Mouse (Mus musculus): ENCODE results near the gene Pde6h. TPM values are rescaled to one million over a fixed set of nuclear protein-coding genes. Genes with fewer than 3 reads are reported as not detected.

The Pde6h gene
- polyA plus RNA-seq, 1 experiment from 2014 or later: 0.27 TPM

- Histone ChIP-seq H3K4me2 (replicated peaks; ENCODE audit: low read depth, low read length) (no peak overlapping the region), H3K4me3 (ENCODE audit: low read depth, low read length) (no peak overlapping the region), H3K4me1 (ENCODE audit: insufficient read depth, low read depth, low read length) (no peaks in the 10 kb centered on the region; the same call in 1 of the 2 replicates), H3K27me3 (replicated peaks; ENCODE audit: insufficient read depth, low read length) (no peaks in the 10 kb centered on the region), H3K27ac (ENCODE audit: low read length) (peak overlapping the region; percentile 77), H3K36me3 (ENCODE audit: insufficient read depth, low read length) (no peaks in the 10 kb centered on the region), H3K9me3 (ENCODE audit: low read length) (no peaks in the 10 kb centered on the region), H3K9ac (replicated peaks; ENCODE audit: low read depth) (no peak overlapping the region)
- TF ChIP-seq EP300 (IDR thresholded peaks at IDR 0.05) (no peak), CTCF (IDR thresholded peaks at IDR 0.05) (no peak)
- 54% methylated on average over 19 of the region's 19 CpGs for WGBS
- ATAC-seq: peak; percentile 29
- no peak for DNase-seq (ENCODE audit: low spot score)
Observed at GRCm38 (mm10) chr6:136906283-136906936, 17.2 kb upstream of the Pde6h start.

GRCm38 (mm10) chr6:136906937-136907293, 16.7 kb upstream of the Pde6h start:
- Histone ChIP-seq H3K27ac (ENCODE audit: low read length) (peak overlapping the region; percentile 77), H3K9me3 (ENCODE audit: low read length) (no peaks in the 10 kb centered on the region), H3K4me3 (ENCODE audit: low read depth, low read length) (no peak overlapping the region), H3K36me3 (ENCODE audit: insufficient read depth, low read length) (no peaks in the 10 kb centered on the region), H3K9ac (replicated peaks; ENCODE audit: low read depth) (no peak overlapping the region), H3K4me1 (ENCODE audit: insufficient read depth, low read depth, low read length) (no peaks in the 10 kb centered on the region; the same call in 1 of the 2 replicates), H3K4me2 (replicated peaks; ENCODE audit: low read depth, low read length) (no peak overlapping the region), H3K27me3 (replicated peaks; ENCODE audit: insufficient read depth, low read length) (no peaks in the 10 kb centered on the region)
- ATAC-seq (peak; percentile 77), DNase-seq (ENCODE audit: low spot score) (peak; percentile 81)
- peak; percentile 65 for TF ChIP-seq EP300 (IDR thresholded peaks at IDR 0.05)
- TF ChIP-seq CTCF (IDR thresholded peaks at IDR 0.05): no peak
- WGBS: 47% methylated on average over 10 of the region's 10 CpGs

- peak; percentile 73 for DNase-seq (ENCODE audit: low spot score)
- peak overlapping the region; percentile 48 for H3K27ac ChIP-seq (ENCODE audit: low read length)
- ATAC-seq: peak; percentile 42
- no peaks in the 10 kb centered on the region for H3K27me3 ChIP-seq (replicated peaks; ENCODE audit: insufficient read depth, low read length)
- no peaks in the 10 kb centered on the region for H3K9me3 ChIP-seq (ENCODE audit: low read length)
- no peaks in the 10 kb centered on the region; the same call in 1 of the 2 replicates for H3K4me1 ChIP-seq (ENCODE audit: insufficient read depth, low read depth, low read length)
- no peak overlapping the region for H3K4me3 ChIP-seq (ENCODE audit: low read depth, low read length)
- 48% methylated on average over 9 of the region's 9 CpGs for WGBS
- H3K36me3 ChIP-seq (ENCODE audit: insufficient read depth, low read length): no peaks in the 10 kb centered on the region
- no peak overlapping the region for H3K9ac ChIP-seq (replicated peaks; ENCODE audit: low read depth)
- TF ChIP-seq CTCF (IDR thresholded peaks at IDR 0.05) (no peak), EP300 (IDR thresholded peaks at IDR 0.05) (peak; percentile 28; the same call in 1 of the 2 replicates)
- H3K4me2 ChIP-seq (replicated peaks; ENCODE audit: low read depth, low read length): no peak overlapping the region
Observed at GRCm38 (mm10) chr6:136910247-136910890, 13.3 kb upstream of the Pde6h start.

- no peaks in the 10 kb centered on the region for H3K9me3 ChIP-seq (ENCODE audit: low read length)
- no peak overlapping the region for H3K4me2 ChIP-seq (replicated peaks; ENCODE audit: low read depth, low read length)
- no peaks in the 10 kb centered on the region; the same call in 1 of the 2 replicates for H3K4me1 ChIP-seq (ENCODE audit: insufficient read depth, low read depth, low read length)
- TF ChIP-seq EP300 (IDR thresholded peaks at IDR 0.05) (no peak), CTCF (IDR thresholded peaks at IDR 0.05) (no peak)
- 70% methylated on average over 1 of the region's 2 CpGs for WGBS
- no peak for ATAC-seq
- H3K27me3 ChIP-seq (replicated peaks; ENCODE audit: insufficient read depth, low read length): no peaks in the 10 kb centered on the region
- H3K4me3 ChIP-seq (ENCODE audit: low read depth, low read length): no peak overlapping the region
- H3K27ac ChIP-seq (ENCODE audit: low read length): peak overlapping the region; percentile 57; the same call in 1 of the 2 replicates
- no peak overlapping the region for H3K9ac ChIP-seq (replicated peaks; ENCODE audit: low read depth)
- H3K36me3 ChIP-seq (ENCODE audit: insufficient read depth, low read length): no peaks in the 10 kb centered on the region
- no peak for DNase-seq (ENCODE audit: low spot score)
Observed at GRCm38 (mm10) chr6:136912751-136913265, 10.8 kb upstream of the Pde6h start.

- Histone ChIP-seq H3K4me2 (replicated peaks; ENCODE audit: low read depth, low read length) (peak overlapping the region; percentile 37), H3K36me3 (ENCODE audit: insufficient read depth, low read length) (no peaks in the 10 kb centered on the region), H3K4me1 (ENCODE audit: insufficient read depth, low read depth, low read length) (no peaks in the 10 kb centered on the region; the same call in 1 of the 2 replicates), H3K4me3 (ENCODE audit: low read depth, low read length) (no peak overlapping the region), H3K27ac (ENCODE audit: low read length) (peak overlapping the region; percentile 60), H3K27me3 (replicated peaks; ENCODE audit: insufficient read depth, low read length) (no peaks in the 10 kb centered on the region), H3K9ac (replicated peaks; ENCODE audit: low read depth) (no peak overlapping the region), H3K9me3 (ENCODE audit: low read length) (no peaks in the 10 kb centered on the region)
- DNase-seq (ENCODE audit: low spot score): peak; percentile 87
- peak; percentile 84 for ATAC-seq
- TF ChIP-seq EP300 (IDR thresholded peaks at IDR 0.05) (peak; percentile 60), CTCF (IDR thresholded peaks at IDR 0.05) (no peak)
- 10% methylated on average over 18 of the region's 18 CpGs for WGBS
Observed at GRCm38 (mm10) chr6:136913384-136914126, 10.1 kb upstream of the Pde6h start.

GRCm38 (mm10) chr6:136914234-136914633, 9.4 kb upstream of the Pde6h start:
- Histone ChIP-seq H3K4me1 (ENCODE audit: insufficient read depth, low read depth, low read length) (no peaks in the 10 kb centered on the region; the same call in 1 of the 2 replicates), H3K9ac (replicated peaks; ENCODE audit: low read depth) (no peak overlapping the region), H3K4me2 (replicated peaks; ENCODE audit: low read depth, low read length) (no peak overlapping the region), H3K4me3 (ENCODE audit: low read depth, low read length) (no peak overlapping the region), H3K27me3 (replicated peaks; ENCODE audit: insufficient read depth, low read length) (no peaks in the 10 kb centered on the region), H3K36me3 (ENCODE audit: insufficient read depth, low read length) (no peaks in the 10 kb centered on the region), H3K27ac (ENCODE audit: low read length) (peak overlapping the region; percentile 60; the same call in 1 of the 2 replicates), H3K9me3 (ENCODE audit: low read length) (no peaks in the 10 kb centered on the region)
- DNase-seq (ENCODE audit: low spot score): no peak
- WGBS: 91% methylated on average over 6 of the region's 6 CpGs
- ATAC-seq: no peak
- no peak for TF ChIP-seq CTCF (IDR thresholded peaks at IDR 0.05)
- TF ChIP-seq EP300 (IDR thresholded peaks at IDR 0.05): no peak
